Mouse (Mus musculus) thymus, postnatal 0 days (tissue): ENCODE measurements around the gene A730015C16Rik. TPM values are rescaled to one million over a fixed set of nuclear protein-coding genes. Genes with fewer than 3 reads are reported as not detected.
A peak's percentile ranks its signal among the peaks of the same experiment; 100 is the strongest.

Experiments
- DNase-seq: peaks from one replicate; pipeline ENCODE4 v3.0.0-alpha.2; 2015; ENCODE audit warnings: low spot score
- polyA plus RNA-seq: library from polyadenylated mRNA; unstranded; fragments of >200 nt; fragmentation: Nextera tagmentation; extraction: Ambion mirVana; gene quantifications from 2 replicates; pipeline ENCODE4 v1.2.1, GENCODE M21; 2015

A730015C16Rik gene
- polyA plus RNA-seq, result 0.94 and 2.5 TPM in 2 replicates

- peak; percentile 21 for DNase-seq
Observed at GRCm38 (mm10) chr4:108848505-108848848, at the start of gene A730015C16Rik. Gene A730015C16Rik, minus strand, starts transcription at chr4:108848619.

- no peak for DNase-seq
Observed at GRCm38 (mm10) chr4:108890876-108891275, 42.5 kb upstream of the A730015C16Rik start.

GRCm38 (mm10) chr4:108887456-108887855, 39.0 kb upstream of the A730015C16Rik start:
- DNase-seq, result no peak

- DNase-seq, result no peak
Observed at GRCm38 (mm10) chr4:108883815-108884214, 35.4 kb upstream of the A730015C16Rik start.

GRCm38 (mm10) chr4:108878963-108879822, 30.8 kb upstream of the A730015C16Rik start, which contains the start of gene Rab3b:
Gene Rab3b, plus strand, starts transcription at chr4:108879063.
- DNase-seq, result peak; percentile 56

- DNase-seq, result no peak
Observed at GRCm38 (mm10) chr4:108877901-108878300, 29.5 kb upstream of the A730015C16Rik start.

GRCm38 (mm10) chr4:108873746-108874145, 25.3 kb upstream of the A730015C16Rik start:
- DNase-seq, result no peak

- peak; percentile 77 for DNase-seq
Observed at GRCm38 (mm10) chr4:108869730-108870374, 21.4 kb upstream of the A730015C16Rik start.

- no peak for DNase-seq
Observed at GRCm38 (mm10) chr4:108866806-108867205, 18.4 kb upstream of the A730015C16Rik start.

GRCm38 (mm10) chr4:108847715-108848504, 509 bp downstream of the A730015C16Rik start, which contains the start of gene Kti12:
Gene Kti12, plus strand, starts transcription at chr4:108847785.
- peak; percentile 86 for DNase-seq

- DNase-seq, result no peak
Observed at GRCm38 (mm10) chr4:108845824-108846569, 2.4 kb downstream of the A730015C16Rik start.

GRCm38 (mm10) chr4:108843336-108843735, 5.1 kb downstream of the A730015C16Rik start:
- DNase-seq, result no peak

GRCm38 (mm10) chr4:108841920-108842578, 6.4 kb downstream of the A730015C16Rik start:
- DNase-seq, result no peak

- DNase-seq, result no peak
Observed at GRCm38 (mm10) chr4:108838031-108838430, 10.4 kb downstream of the A730015C16Rik start.

- DNase-seq, result no peak
Observed at GRCm38 (mm10) chr4:108835496-108835895, 12.9 kb downstream of the A730015C16Rik start.

- peak; percentile 22 for DNase-seq
Observed at GRCm38 (mm10) chr4:108834971-108835311, 13.5 kb downstream of the A730015C16Rik start.

GRCm38 (mm10) chr4:108834115-108834970, 14.1 kb downstream of the A730015C16Rik start, which contains the start of gene Txndc12:
Gene Txndc12, plus strand, starts transcription at chr4:108834601.
- peak; percentile 82 for DNase-seq

- no peak for DNase-seq
Observed at GRCm38 (mm10) chr4:108833828-108834114, 14.6 kb downstream of the A730015C16Rik start.
